Mouse (Mus musculus) liver, embryonic 14.5 days (tissue): ENCODE results near the gene Pmm2.

Source experiments
- CTCF ChIP-seq: IDR thresholded peaks from 2 replicates; pipeline ENCODE4 v1.5.1; 2016; ENCODE audit warnings: antibody characterized with exemption, low read depth, control low read depth
- EP300 ChIP-seq: IDR thresholded peaks from 2 replicates; pipeline ENCODE4 v1.6.1; 2016; ENCODE audit warnings: antibody characterized with exemption, low read depth

DNA sequence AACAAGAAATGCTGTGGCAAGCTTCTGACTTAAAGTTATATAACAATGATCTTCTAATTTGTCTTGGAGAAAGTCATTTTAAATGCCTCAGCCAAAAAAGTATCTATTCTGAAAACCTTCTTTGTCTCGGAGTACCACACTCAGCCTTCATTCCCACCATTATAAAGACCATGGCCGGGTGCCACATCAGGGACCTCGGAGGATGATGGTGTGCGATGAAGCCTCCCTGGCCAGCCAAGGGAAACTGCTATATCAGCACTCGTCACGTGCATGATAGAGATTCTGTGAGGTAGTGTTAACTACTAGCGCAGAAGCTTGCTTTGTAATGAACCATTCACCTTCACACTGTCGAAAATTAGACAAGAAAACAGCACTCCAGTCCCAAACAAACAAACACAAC lies 62.1 kb downstream of the Pmm2 start:
- TF ChIP-seq CTCF (no peak), EP300 (no peak)
